Mouse (Mus musculus): ENCODE data around the gene Gon7. TPM values are rescaled to one million over a fixed set of nuclear protein-coding genes. Genes with fewer than 3 reads are reported as not detected.

Gene Gon7
- polyA plus RNA-seq, 1 experiment from 2014 or later: 34.7 TPM

- ATAC-seq (ENCODE audit: low FRiP score, low TSS enrichment): no peak
Measured at GRCm38 (mm10) chr12:102772676-102773075, 15.1 kb upstream of the Gon7 start.

DNA sequence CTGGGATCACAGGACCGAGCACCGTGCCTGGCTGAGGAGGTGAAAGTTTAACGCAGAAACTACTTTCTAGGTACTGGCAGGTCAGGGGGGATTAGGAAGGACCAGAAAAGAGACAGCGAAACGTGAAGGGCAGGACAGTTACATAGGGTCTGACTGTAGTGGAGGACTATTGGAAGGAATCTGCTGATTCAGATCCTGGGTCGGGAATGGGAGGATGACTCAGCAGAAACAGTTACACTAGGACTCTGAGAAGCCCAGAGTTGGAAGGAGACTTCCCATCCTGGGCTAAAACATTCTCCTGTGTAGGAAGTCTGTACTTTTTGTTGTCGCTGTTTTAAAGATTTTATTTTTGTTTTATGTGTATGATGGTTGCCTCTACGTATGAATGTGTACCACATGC, 14.0 kb upstream of the Gon7 start:
- no peaks in the 10 kb centered on the region for H3K4me1 ChIP-seq (ENCODE audit: control insufficient read depth, insufficient read depth, low read length)
- WGBS: 96% methylated on average over 8 of the region's 8 CpGs
- ATAC-seq (ENCODE audit: low FRiP score, low TSS enrichment): no peak
- no peaks in the 10 kb centered on the region; the same call in 1 of the 2 replicates for H3K9me3 ChIP-seq (ENCODE audit: control insufficient read depth, low read length)
- H3K9ac ChIP-seq (ENCODE audit: low read depth, low read length): no peak overlapping the region
- peaks cover 91% of the 10 kb centered on the region for H3K36me3 ChIP-seq (ENCODE audit: control insufficient read depth, insufficient read depth, low read length)
- no peaks in the 10 kb centered on the region for H3K27me3 ChIP-seq (ENCODE audit: control insufficient read depth, insufficient read depth, low read length)
- H3K4me2 ChIP-seq (replicated peaks; ENCODE audit: low read depth, low read length): no peak overlapping the region
- no peak overlapping the region for H3K4me3 ChIP-seq (ENCODE audit: low read length)
- H3K27ac ChIP-seq (ENCODE audit: low read depth, low read length): no peak overlapping the region

More at GRCm38 (mm10) chr12:102772676-102773075, 15.1 kb upstream of the Gon7 start:
- Histone ChIP-seq H3K27me3 (ENCODE audit: control insufficient read depth, insufficient read depth, low read length) (no peaks in the 10 kb centered on the region), H3K4me1 (ENCODE audit: control insufficient read depth, insufficient read depth, low read length) (no peaks in the 10 kb centered on the region), H3K9ac (ENCODE audit: low read depth, low read length) (no peak overlapping the region), H3K4me3 (ENCODE audit: low read length) (no peak overlapping the region), H3K9me3 (ENCODE audit: control insufficient read depth, low read length) (no peaks in the 10 kb centered on the region; the same call in 1 of the 2 replicates), H3K36me3 (ENCODE audit: control insufficient read depth, insufficient read depth, low read length) (peaks cover 89% of the 10 kb centered on the region), H3K27ac (ENCODE audit: low read depth, low read length) (no peak overlapping the region), H3K4me2 (replicated peaks; ENCODE audit: low read depth, low read length) (no peak overlapping the region)
- 97% methylated on average over 5 of the region's 5 CpGs for WGBS

GRCm38 (mm10) chr12:102769000-102769399, 11.4 kb upstream of the Gon7 start:
- no peaks in the 10 kb centered on the region for H3K4me1 ChIP-seq (ENCODE audit: control insufficient read depth, insufficient read depth, low read length)
- 96% methylated on average over 4 of the region's 4 CpGs for WGBS
- H3K4me3 ChIP-seq (ENCODE audit: low read length): no peak overlapping the region
- H3K9me3 ChIP-seq (ENCODE audit: control insufficient read depth, low read length): no peaks in the 10 kb centered on the region; the same call in 1 of the 2 replicates
- no peak for ATAC-seq (ENCODE audit: low FRiP score, low TSS enrichment)
- H3K9ac ChIP-seq (ENCODE audit: low read depth, low read length): no peak overlapping the region
- H3K27me3 ChIP-seq (ENCODE audit: control insufficient read depth, insufficient read depth, low read length): no peaks in the 10 kb centered on the region
- H3K27ac ChIP-seq (ENCODE audit: low read depth, low read length): no peak overlapping the region
- no peak overlapping the region for H3K4me2 ChIP-seq (replicated peaks; ENCODE audit: low read depth, low read length)
- peaks cover 86% of the 10 kb centered on the region for H3K36me3 ChIP-seq (ENCODE audit: control insufficient read depth, insufficient read depth, low read length)

DNA sequence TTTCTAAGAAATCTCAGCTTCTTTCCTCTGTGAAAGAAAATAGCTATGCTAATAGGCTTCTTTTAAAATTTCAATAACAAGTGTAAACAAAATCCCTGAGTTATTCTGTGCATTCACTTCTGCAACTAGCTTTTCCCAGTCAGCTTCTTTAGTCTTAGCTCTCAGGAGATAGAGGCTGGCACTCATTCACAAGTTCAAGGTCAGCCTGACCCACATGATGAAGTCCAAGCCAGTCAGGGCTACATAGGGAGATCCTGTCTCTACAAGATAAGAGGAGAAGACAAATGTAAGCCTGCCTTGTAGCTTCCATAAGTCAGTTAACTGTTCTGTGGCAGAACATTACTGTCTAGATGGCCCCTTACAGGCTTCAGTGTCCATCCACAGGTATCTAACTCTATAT, 6.1 kb upstream of the Gon7 start:
- Histone ChIP-seq H3K27me3 (ENCODE audit: control insufficient read depth, insufficient read depth, low read length) (no peaks in the 10 kb centered on the region), H3K4me1 (ENCODE audit: control insufficient read depth, insufficient read depth, low read length) (peaks cover 14% of the 10 kb centered on the region), H3K9ac (ENCODE audit: low read depth, low read length) (no peak overlapping the region), H3K27ac (ENCODE audit: low read depth, low read length) (no peak overlapping the region), H3K9me3 (ENCODE audit: control insufficient read depth, low read length) (no peaks in the 10 kb centered on the region), H3K4me3 (ENCODE audit: low read length) (no peak overlapping the region), H3K36me3 (ENCODE audit: control insufficient read depth, insufficient read depth, low read length) (peaks cover 53% of the 10 kb centered on the region), H3K4me2 (replicated peaks; ENCODE audit: low read depth, low read length) (no peak overlapping the region)
- no peak for ATAC-seq (ENCODE audit: low FRiP score, low TSS enrichment)

- Histone ChIP-seq H3K27me3 (ENCODE audit: control insufficient read depth, insufficient read depth, low read length) (no peaks in the 10 kb centered on the region), H3K4me3 (ENCODE audit: low read length) (no peak overlapping the region), H3K36me3 (ENCODE audit: control insufficient read depth, insufficient read depth, low read length) (peaks cover 34% of the 10 kb centered on the region; the same call in 1 of the 2 replicates), H3K9me3 (ENCODE audit: control insufficient read depth, low read length) (no peaks in the 10 kb centered on the region), H3K9ac (ENCODE audit: low read depth, low read length) (no peak overlapping the region), H3K4me1 (ENCODE audit: control insufficient read depth, insufficient read depth, low read length) (peaks cover 15% of the 10 kb centered on the region), H3K27ac (ENCODE audit: low read depth, low read length) (no peak overlapping the region), H3K4me2 (replicated peaks; ENCODE audit: low read depth, low read length) (no peak overlapping the region)
- WGBS: 90% methylated on average over 3 of the region's 3 CpGs
- ATAC-seq (ENCODE audit: low FRiP score, low TSS enrichment): no peak
Measured at GRCm38 (mm10) chr12:102761668-102762067, 4.1 kb upstream of the Gon7 start.

- no peak for ATAC-seq (ENCODE audit: low FRiP score, low TSS enrichment)
- Histone ChIP-seq H3K9me3 (ENCODE audit: control insufficient read depth, low read length) (no peaks in the 10 kb centered on the region), H3K4me1 (ENCODE audit: control insufficient read depth, insufficient read depth, low read length) (peaks cover 18% of the 10 kb centered on the region), H3K4me2 (replicated peaks; ENCODE audit: low read depth, low read length) (peak overlapping the region; percentile 89), H3K9ac (ENCODE audit: low read depth, low read length) (peak overlapping the region; percentile 65), H3K27ac (ENCODE audit: low read depth, low read length) (peak overlapping the region; percentile 83; the same call in 1 of the 2 replicates), H3K4me3 (ENCODE audit: low read length) (peak overlapping the region; percentile 57), H3K27me3 (ENCODE audit: control insufficient read depth, insufficient read depth, low read length) (no peaks in the 10 kb centered on the region), H3K36me3 (ENCODE audit: control insufficient read depth, insufficient read depth, low read length) (peaks cover 13% of the 10 kb centered on the region; the same call in 1 of the 2 replicates)
- WGBS: under 1% methylated on average over 5 of the region's 5 CpGs
Measured at GRCm38 (mm10) chr12:102758936-102759335, 1.3 kb upstream of the Gon7 start.

GRCm38 (mm10) chr12:102758403-102758756, 777 bp upstream of the Gon7 start, which contains the start of gene Gm20604:
Gene Gm20604, minus strand, starts transcription at chr12:102758672.
- no peak for ATAC-seq (ENCODE audit: low FRiP score, low TSS enrichment)
- Histone ChIP-seq H3K4me3 (ENCODE audit: low read length) (peak within 1 kb of the TSS; percentile 57), H3K27ac (ENCODE audit: low read depth, low read length) (peak within 1 kb of the TSS; percentile 88), H3K9me3 (ENCODE audit: control insufficient read depth, low read length) (no peaks in the 10 kb centered on the region), H3K9ac (ENCODE audit: low read depth, low read length) (peak within 1 kb of the TSS; percentile 76), H3K4me1 (ENCODE audit: control insufficient read depth, insufficient read depth, low read length) (peaks cover 18% of the 10 kb centered on the region), H3K4me2 (replicated peaks; ENCODE audit: low read depth, low read length) (peak within 1 kb of the TSS; percentile 89), H3K27me3 (ENCODE audit: control insufficient read depth, insufficient read depth, low read length) (no peaks in the 10 kb centered on the region), H3K36me3 (ENCODE audit: control insufficient read depth, insufficient read depth, low read length) (peaks cover 12% of the 10 kb centered on the region)
- WGBS: under 1% methylated on average over 10 of the region's 10 CpGs

GRCm38 (mm10) chr12:102757055-102757688, 431 bp downstream of the Gon7 start:
- H3K4me1 ChIP-seq (ENCODE audit: control insufficient read depth, insufficient read depth, low read length): peaks cover 18% of the 10 kb centered on the region
- no peaks in the 10 kb centered on the region for H3K27me3 ChIP-seq (ENCODE audit: control insufficient read depth, insufficient read depth, low read length)
- peak overlapping the region; percentile 88 for H3K27ac ChIP-seq (ENCODE audit: low read depth, low read length)
- H3K4me2 ChIP-seq (replicated peaks; ENCODE audit: low read depth, low read length): peak overlapping the region; percentile 49
- H3K9me3 ChIP-seq (ENCODE audit: control insufficient read depth, low read length): no peaks in the 10 kb centered on the region
- ATAC-seq (ENCODE audit: low FRiP score, low TSS enrichment): peak; percentile 86
- H3K9ac ChIP-seq (ENCODE audit: low read depth, low read length): peak overlapping the region; percentile 76
- peaks cover 6% of the 10 kb centered on the region for H3K36me3 ChIP-seq (ENCODE audit: control insufficient read depth, insufficient read depth, low read length)
- WGBS: 2% methylated on average over 46 of the region's 46 CpGs
- H3K4me3 ChIP-seq (ENCODE audit: low read length): peak overlapping the region; percentile 57

GRCm38 (mm10) chr12:102756304-102756703, 1.3 kb downstream of the Gon7 start:
- Histone ChIP-seq H3K4me2 (replicated peaks; ENCODE audit: low read depth, low read length) (peak overlapping the region; percentile 49), H3K9ac (ENCODE audit: low read depth, low read length) (peak overlapping the region; percentile 76; the same call in 1 of the 2 replicates), H3K36me3 (ENCODE audit: control insufficient read depth, insufficient read depth, low read length) (peaks cover 5% of the 10 kb centered on the region), H3K4me3 (ENCODE audit: low read length) (peak overlapping the region; percentile 57), H3K4me1 (ENCODE audit: control insufficient read depth, insufficient read depth, low read length) (peaks cover 18% of the 10 kb centered on the region), H3K9me3 (ENCODE audit: control insufficient read depth, low read length) (no peaks in the 10 kb centered on the region), H3K27me3 (ENCODE audit: control insufficient read depth, insufficient read depth, low read length) (no peaks in the 10 kb centered on the region), H3K27ac (ENCODE audit: low read depth, low read length) (no peak overlapping the region)
- ATAC-seq (ENCODE audit: low FRiP score, low TSS enrichment): no peak
- WGBS: 79% methylated on average over 7 of the region's 7 CpGs

All from kidney, embryonic 14.5 days (tissue).